Mouse (Mus musculus) intestine, embryonic 16.5 days (tissue): ENCODE measurements around the gene Med24. TPM values are rescaled to one million over a fixed set of nuclear protein-coding genes. Genes with fewer than 3 reads are reported as not detected.

Experiments used
- ATAC-seq: fragments of 200-750 bp; cut with Nextera tagmentation; 2 replicates; pipeline ENCODE4 v1.8.0; 2017; ENCODE audit warnings: moderate TSS enrichment, moderate library complexity
- H3K27ac ChIP-seq: fragments of 300-500 bp; sonication (generic); 2 replicates; pipeline ENCODE4 v1.5.1; 2014; ENCODE audit warnings: mild to moderate bottlenecking, low read length
- H3K27me3 ChIP-seq: fragments of 300-500 bp; sonication (generic); replicated peaks from 2 replicates; pipeline ENCODE4 v1.6.1; 2014; ENCODE audit warnings: low read length, control low read depth, mixed read lengths; ENCODE audit not compliant: control insufficient read depth, insufficient read depth
- H3K36me3 ChIP-seq: fragments of 300-500 bp; sonication (generic); 2 replicates; pipeline ENCODE4 v1.6.1; 2014; ENCODE audit warnings: low read length, control low read depth; ENCODE audit not compliant: control insufficient read depth, insufficient read depth
- H3K4me1 ChIP-seq: fragments of 300-500 bp; sonication (generic); 2 replicates; pipeline ENCODE4 v1.6.1; 2014; ENCODE audit warnings: low read length, control low read depth, mixed read lengths; ENCODE audit not compliant: control insufficient read depth, insufficient read depth
- H3K4me2 ChIP-seq: fragments of 300-500 bp; sonication (generic); 2 replicates; pipeline ENCODE4 v1.6.1; 2014; ENCODE audit warnings: low read depth, low read length, control low read depth
- H3K4me3 ChIP-seq: fragments of 300-500 bp; sonication (generic); 2 replicates; pipeline ENCODE4 v1.5.1; 2014; ENCODE audit warnings: mild to moderate bottlenecking, low read length
- H3K9ac ChIP-seq: fragments of 300-500 bp; sonication (generic); 2 replicates; pipeline ENCODE4 v1.6.1; 2014; ENCODE audit warnings: low read depth, low read length
- H3K9me3 ChIP-seq: fragments of 300-500 bp; sonication (generic); 2 replicates; pipeline ENCODE4 v1.6.1; 2016; ENCODE audit warnings: low read length, control low read depth; ENCODE audit not compliant: control insufficient read depth
- WGBS: fragments of 180-500 bp; shearing (Covaris S2); extraction: QIAGEN DNeasy Blood & Tissue Kit; methylation state at CpG from one replicate; pipeline ENCODE4 v1.1.7; 2014; 5-methylcytosine and 5-hydroxymethylcytosine counted together
- polyA plus RNA-seq: library from polyadenylated mRNA; unstranded; fragments of >200 nt; fragmentation: Nextera tagmentation; extraction: Ambion mirVana; gene quantifications from 2 replicates; pipeline ENCODE4 v1.2.1, GENCODE M21; 2015

Med24 gene
- polyA plus RNA-seq: 36.8 and 38.5 TPM in 2 replicates

- Histone ChIP-seq H3K9ac (peak within 1 kb of the TSS; percentile 72), H3K9me3 (peaks cover 2% of the 10 kb centered on the region), H3K4me3 (peak within 1 kb of the TSS; percentile 73), H3K27ac (peak within 1 kb of the TSS; percentile 38; the same call in 1 of the 2 replicates), H3K27me3 (no peaks in the 10 kb centered on the region), H3K4me1 (peaks cover 7% of the 10 kb centered on the region), H3K4me2 (peak within 1 kb of the TSS; percentile 65), H3K36me3 (no peaks in the 10 kb centered on the region)
- ATAC-seq: peak; percentile 94
- WGBS: under 1% methylated on average over 16 of the region's 16 CpGs
These were observed at the start of gene Med24 for GRCm38 (mm10) chr11:98729119-98729588. Med24 (minus strand) TSS chr11:98729435.

GRCm38 (mm10) chr11:98777888-98778287 lies 48.7 kb upstream of the Med24 start:
- H3K9me3 ChIP-seq: no peaks in the 10 kb centered on the region
- no peaks in the 10 kb centered on the region for H3K27me3 ChIP-seq
- H3K27ac ChIP-seq: peak overlapping the region; percentile 30; the same call in 1 of the 2 replicates
- no peak overlapping the region for H3K9ac ChIP-seq
- no peaks in the 10 kb centered on the region for H3K36me3 ChIP-seq
- H3K4me3 ChIP-seq: no peak overlapping the region
- no peak overlapping the region for H3K4me2 ChIP-seq
- no peak for ATAC-seq
- H3K4me1 ChIP-seq: peaks cover 67% of the 10 kb centered on the region

GRCm38 (mm10) chr11:98776843-98777590 lies 47.8 kb upstream of the Med24 start:
- Histone ChIP-seq H3K27me3 (no peaks in the 10 kb centered on the region), H3K36me3 (no peaks in the 10 kb centered on the region), H3K27ac (peak overlapping the region; percentile 90), H3K4me3 (no peak overlapping the region), H3K4me2 (peak overlapping the region; percentile 26), H3K4me1 (peaks cover 66% of the 10 kb centered on the region), H3K9me3 (no peaks in the 10 kb centered on the region), H3K9ac (peak overlapping the region; percentile 53)
- no peak for ATAC-seq
- 7% methylated on average over 9 of the region's 9 CpGs for WGBS

GRCm38 (mm10) chr11:98776052-98776764 lies 47.0 kb upstream of the Med24 start:
- Histone ChIP-seq H3K4me2 (peak overlapping the region; percentile 88; the same call in 1 of the 2 replicates), H3K9me3 (no peaks in the 10 kb centered on the region), H3K9ac (peak overlapping the region; percentile 53), H3K27me3 (no peaks in the 10 kb centered on the region), H3K27ac (peak overlapping the region; percentile 90), H3K4me1 (peaks cover 66% of the 10 kb centered on the region), H3K4me3 (no peak overlapping the region; the same call in 1 of the 2 replicates), H3K36me3 (no peaks in the 10 kb centered on the region)
- ATAC-seq: no peak
- 35% methylated on average over 12 of the region's 12 CpGs for WGBS

- peak; percentile 71 for ATAC-seq
- peak overlapping the region; percentile 90 for H3K27ac ChIP-seq
- no peaks in the 10 kb centered on the region for H3K36me3 ChIP-seq
- no peaks in the 10 kb centered on the region for H3K27me3 ChIP-seq
- H3K4me1 ChIP-seq: peaks cover 64% of the 10 kb centered on the region
- no peaks in the 10 kb centered on the region for H3K9me3 ChIP-seq
- peak overlapping the region; percentile 88 for H3K4me2 ChIP-seq
- peak overlapping the region; percentile 66 for H3K9ac ChIP-seq
- 3% methylated on average over 15 of the region's 15 CpGs for WGBS
- H3K4me3 ChIP-seq: peak overlapping the region; percentile 47
These were observed 46.3 kb upstream of the Med24 start for GRCm38 (mm10) chr11:98775348-98776051.

- peak; percentile 3; the same call in 1 of the 2 replicates for ATAC-seq
- WGBS: under 1% methylated on average over 22 of the region's 22 CpGs
- Histone ChIP-seq H3K9me3 (no peaks in the 10 kb centered on the region), H3K4me2 (peak within 1 kb of the TSS; percentile 88), H3K36me3 (no peaks in the 10 kb centered on the region), H3K4me3 (peak within 1 kb of the TSS; percentile 47), H3K27me3 (no peaks in the 10 kb centered on the region), H3K9ac (peak within 1 kb of the TSS; percentile 66), H3K4me1 (peaks cover 64% of the 10 kb centered on the region), H3K27ac (peak within 1 kb of the TSS; percentile 90)
These were observed 45.5 kb upstream of the Med24 start, which contains the start of gene Nr1d1 for GRCm38 (mm10) chr11:98774582-98775347. Nr1d1 (minus strand) TSS chr11:98775333.

GRCm38 (mm10) chr11:98773635-98774295 lies 44.5 kb upstream of the Med24 start:
- H3K9me3 ChIP-seq: no peaks in the 10 kb centered on the region
- H3K9ac ChIP-seq: peak overlapping the region; percentile 66
- peak overlapping the region; percentile 47 for H3K4me3 ChIP-seq
- ATAC-seq: peak; percentile 84
- H3K27ac ChIP-seq: peak overlapping the region; percentile 70
- H3K4me1 ChIP-seq: peaks cover 65% of the 10 kb centered on the region
- WGBS: under 1% methylated on average over 37 of the region's 37 CpGs
- peak overlapping the region; percentile 88 for H3K4me2 ChIP-seq
- no peaks in the 10 kb centered on the region for H3K36me3 ChIP-seq
- H3K27me3 ChIP-seq: no peaks in the 10 kb centered on the region

- Histone ChIP-seq H3K9me3 (no peaks in the 10 kb centered on the region), H3K27ac (peak overlapping the region; percentile 70), H3K4me2 (no peak overlapping the region), H3K27me3 (no peaks in the 10 kb centered on the region), H3K9ac (0 out of 2 replicates have a peak overlapping the region, but pooled peaks have one; percentile 27), H3K4me3 (no peak overlapping the region), H3K36me3 (no peaks in the 10 kb centered on the region), H3K4me1 (peaks cover 70% of the 10 kb centered on the region)
- no peak; the same call in 1 of the 2 replicates for ATAC-seq
- 45% methylated on average over 8 of the region's 8 CpGs for WGBS
These were observed 43.5 kb upstream of the Med24 start for GRCm38 (mm10) chr11:98772667-98773171.
